Mouse (Mus musculus) thymus, adult 2 months (tissue): Measurements from ENCODE around the gene Ngdn.

Source experiments
- CTCF ChIP-seq: fragments of 200-500 bp; IDR thresholded peaks from 2 replicates; pipeline ENCODE4 v1.5.1; 2012; ENCODE audit warnings: mild to moderate bottlenecking, control low read depth, low read length, moderate library complexity, borderline replicate concordance; ENCODE audit not compliant: control insufficient read depth, poor library complexity, insufficient read depth; ENCODE audit errors: extremely low read depth
- POLR2A ChIP-seq: fragments of 200-500 bp; IDR thresholded peaks from 2 replicates; pipeline ENCODE4 v1.6.1; 2012; ENCODE audit warnings: mild to moderate bottlenecking, low read length, control low read depth, moderate library complexity; ENCODE audit not compliant: control insufficient read depth, poor library complexity, insufficient read depth; ENCODE audit errors: extremely low read depth

DNA sequence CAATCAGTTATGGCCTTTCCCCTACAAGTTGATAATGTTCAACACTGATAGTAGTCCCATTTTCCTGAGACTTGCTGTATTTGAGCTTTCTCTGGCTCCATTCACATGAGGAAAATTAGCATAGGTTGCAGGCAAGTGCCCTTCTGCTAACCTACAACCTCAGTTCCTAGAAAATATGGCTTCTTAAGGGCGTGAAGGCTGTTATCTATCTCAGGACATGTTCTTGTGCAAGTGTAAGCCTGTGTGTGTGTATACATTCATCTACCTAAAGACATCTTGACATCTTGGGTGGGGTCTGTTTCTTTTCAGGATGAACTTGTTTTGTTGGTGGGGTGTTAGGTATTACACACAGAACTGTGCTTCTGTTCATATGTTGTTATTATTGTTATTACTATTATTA is 43.8 kb downstream of the Ngdn start:
- no peak for TF ChIP-seq CTCF
- TF ChIP-seq POLR2A = no peak
